Mouse (Mus musculus): Measurements from ENCODE around the gene Sod1.
A peak's percentile ranks its signal among the peaks of the same experiment; 100 is the strongest.

GRCm38 (mm10) chr16:90185928-90186588, 34.5 kb upstream of the Sod1 start:
- TF ChIP-seq POLR2A (IDR thresholded peaks at IDR 0.05; ENCODE audit: low read depth, low read length) (no peak), CTCF (conservative IDR thresholded peaks at IDR 0.05; ENCODE audit: insufficient read depth, insufficient read length, low read depth, low read length) (peak; percentile 92)

Measured in kidney, adult 2 months (tissue).